Mouse (Mus musculus) erythroblast, embryonic 14.5 days (primary cell): ENCODE results near the gene Pdx1.

Experiments used
- GATA1 ChIP-seq: IDR thresholded peaks from 2 replicates; pipeline ENCODE4 v1.6.1; 2012; ENCODE audit warnings: low read length, inconsistent platforms, mixed read lengths
- TAL1 ChIP-seq: IDR thresholded peaks from 3 replicates; pipeline ENCODE4 v1.6.1; 2012; ENCODE audit warnings: low read length, inconsistent platforms, mixed read lengths

- no peak for TF ChIP-seq GATA1
- no peak for TF ChIP-seq TAL1
These were observed 1.2 kb downstream of the Pdx1 start for GRCm38 (mm10) chr5:147270673-147271655.
